Mouse (Mus musculus) liver, embryonic 15.5 days (tissue): ENCODE measurements around the gene Pcsk4. TPM values are rescaled to one million over a fixed set of nuclear protein-coding genes. Genes with fewer than 3 reads are reported as not detected.

Experiments
- ATAC-seq: fragments of 200-750 bp; cut with Nextera tagmentation; 2 replicates; pipeline ENCODE4 v1.8.0; 2017; ENCODE audit warnings: moderate number of reproducible peaks, mild to moderate bottlenecking, moderate library complexity; ENCODE audit not compliant: insufficient read depth
- H3K27ac ChIP-seq: fragments of 300-500 bp; sonication (generic); replicated peaks from 2 replicates; pipeline ENCODE4 v1.5.1; 2015; ENCODE audit warnings: mild to moderate bottlenecking, inconsistent platforms
- H3K27me3 ChIP-seq: fragments of 300-500 bp; sonication (generic); 2 replicates; pipeline ENCODE4 v1.6.1; 2015; ENCODE audit warnings: mild to moderate bottlenecking, inconsistent platforms
- H3K36me3 ChIP-seq: fragments of 300-500 bp; sonication (generic); replicated peaks from 2 replicates; pipeline ENCODE4 v1.6.1; 2015; ENCODE audit warnings: moderate library complexity, mild to moderate bottlenecking, inconsistent platforms
- H3K4me1 ChIP-seq: fragments of 300-500 bp; sonication (generic); replicated peaks from 2 replicates; pipeline ENCODE4 v1.6.1; 2015; ENCODE audit warnings: inconsistent platforms
- H3K4me2 ChIP-seq: fragments of 300-500 bp; sonication (generic); 2 replicates; pipeline ENCODE4 v1.6.1; 2015; ENCODE audit warnings: moderate library complexity, mild to moderate bottlenecking, inconsistent platforms
- H3K4me3 ChIP-seq: fragments of 300-500 bp; sonication (generic); replicated peaks from 2 replicates; pipeline ENCODE4 v1.5.1; 2015; ENCODE audit warnings: mild to moderate bottlenecking, inconsistent platforms
- H3K9ac ChIP-seq: fragments of 300-500 bp; sonication (generic); 2 replicates; pipeline ENCODE4 v1.6.1; 2015; ENCODE audit warnings: moderate library complexity, mild to moderate bottlenecking, inconsistent platforms
- H3K9me3 ChIP-seq: fragments of 300-500 bp; sonication (generic); replicated peaks from 2 replicates; pipeline ENCODE4 v1.6.1; 2016; ENCODE audit warnings: inconsistent platforms
- WGBS: fragments of 180-500 bp; shearing (Covaris S2); methylation state at CpG from one replicate; pipeline ENCODE4 v1.1.7; 2015; ENCODE audit warnings: mixed read lengths; ENCODE audit not compliant: insufficient replicate concordance; 5-methylcytosine and 5-hydroxymethylcytosine counted together
- polyA plus RNA-seq: library from polyadenylated mRNA; unstranded; fragments of >200 nt; fragmentation: Nextera tagmentation; extraction: Ambion mirVana; gene quantifications from 2 replicates; pipeline ENCODE4 v1.2.1, GENCODE M21; 2015

Gene Pcsk4
- polyA plus RNA-seq, 1 experiment from 2014 or later: 3.9 TPM

DNA sequence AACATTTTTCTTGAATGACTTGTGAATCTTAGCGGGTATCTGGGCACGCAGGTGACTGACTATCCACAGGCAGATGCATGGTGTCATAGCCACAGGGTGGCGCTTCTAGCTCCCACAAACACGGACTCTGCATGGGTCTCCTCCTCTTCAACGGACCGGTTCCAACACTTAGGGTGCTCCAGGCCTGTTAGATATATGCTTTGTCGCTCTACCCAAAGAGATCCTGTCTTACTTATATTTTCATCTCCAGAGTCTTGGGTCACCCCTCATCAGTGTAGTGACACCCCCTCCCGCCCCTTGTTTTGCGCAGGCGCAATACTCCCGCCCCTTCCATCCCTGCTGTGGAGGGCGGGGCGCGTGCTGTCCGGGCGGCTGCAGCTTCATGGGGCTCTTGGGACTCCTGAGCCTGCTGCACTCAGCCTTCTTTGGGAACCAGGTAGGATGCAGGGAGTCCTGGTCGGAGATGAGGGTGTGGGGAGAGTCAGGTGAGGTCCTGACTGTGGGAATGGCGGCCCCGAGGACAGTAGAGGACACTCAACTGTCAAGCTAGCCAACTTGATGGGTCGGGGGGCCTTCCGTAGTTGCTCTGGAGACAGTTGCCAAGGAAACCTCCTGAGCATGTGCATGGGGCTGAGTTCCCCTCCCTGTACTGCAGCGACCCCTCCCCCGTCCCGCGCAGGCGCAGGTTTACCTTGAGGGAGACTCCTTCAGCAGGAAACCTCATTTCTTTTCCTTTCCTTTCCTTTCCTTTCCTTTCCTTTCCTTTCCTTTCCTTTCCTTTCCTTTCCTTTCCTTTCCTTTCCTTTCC, 33.5 kb downstream of the Pcsk4 start, which contains the start of gene Apc2:
Gene Apc2, plus strand, starts transcription at position 360 of the 808 bp plus-strand sequence.
- 4% methylated on average over 26 of the region's 26 CpGs for WGBS
- peak within 1 kb of the TSS; percentile 39 for H3K4me3 ChIP-seq
- peak within 1 kb of the TSS; percentile 18; the same call in 1 of the 2 replicates for H3K9ac ChIP-seq
- peaks cover 51% of the 10 kb centered on the region for H3K4me1 ChIP-seq
- no peaks in the 10 kb centered on the region for H3K9me3 ChIP-seq
- peak within 1 kb of the TSS; percentile 36 for H3K27ac ChIP-seq
- H3K27me3 ChIP-seq: peaks cover 52% of the 10 kb centered on the region
- peaks cover 23% of the 10 kb centered on the region for H3K36me3 ChIP-seq
- peak within 1 kb of the TSS; percentile 64 for H3K4me2 ChIP-seq
- ATAC-seq: peak; percentile 44

DNA sequence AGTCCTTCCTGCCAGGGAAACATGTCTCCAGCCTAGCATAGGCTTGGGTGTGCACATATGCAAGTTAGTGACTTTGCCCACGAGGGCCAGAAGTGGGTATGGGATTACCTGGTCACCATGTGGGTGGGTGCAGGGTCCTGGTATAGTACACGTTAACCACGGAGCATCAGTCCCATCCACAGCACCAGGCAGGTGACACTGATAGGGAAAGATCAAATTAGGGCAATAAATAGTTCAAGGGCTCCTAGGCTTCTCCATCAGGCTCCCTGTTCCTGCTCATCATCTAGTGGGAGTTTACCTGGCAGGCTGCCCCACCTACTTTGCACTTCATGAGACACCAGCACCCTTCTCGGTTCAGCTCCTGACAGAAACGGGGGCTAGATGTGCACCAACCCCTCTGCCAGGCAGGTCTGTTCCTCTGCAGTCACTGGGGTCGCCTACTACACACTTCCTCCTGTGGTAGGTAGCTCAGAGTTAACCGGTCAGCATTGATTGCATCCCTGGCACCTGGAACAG, 34.5 kb downstream of the Pcsk4 start:
- Histone ChIP-seq H3K27ac (peak overlapping the region; percentile 36), H3K4me2 (0 out of 2 replicates have a peak overlapping the region, but pooled peaks have one; percentile 86)

DNA sequence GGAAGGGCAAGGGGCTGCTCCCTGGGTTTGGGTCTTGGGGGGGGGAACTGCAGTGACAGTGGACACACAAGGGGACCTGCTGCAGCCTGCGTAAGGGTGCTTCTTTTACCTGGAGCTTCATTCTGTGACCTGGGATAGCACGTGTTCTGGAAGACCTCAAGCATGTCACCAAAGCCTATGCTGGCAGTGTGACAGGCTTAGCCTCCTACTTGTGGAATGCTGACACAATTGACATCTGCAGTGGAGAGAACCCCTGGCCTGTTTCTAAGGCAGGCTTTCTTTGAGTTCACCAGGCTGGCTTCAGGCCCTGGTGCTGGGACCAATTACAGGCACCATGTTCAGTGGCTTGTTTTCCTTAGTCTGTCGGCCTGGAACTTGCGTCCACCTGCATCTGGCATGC, 35.0 kb downstream of the Pcsk4 start:
- H3K27me3 ChIP-seq: peaks cover 37% of the 10 kb centered on the region
- peaks cover 51% of the 10 kb centered on the region for H3K4me1 ChIP-seq
- H3K36me3 ChIP-seq: peaks cover 23% of the 10 kb centered on the region
- H3K9ac ChIP-seq: 0 out of 2 replicates have a peak overlapping the region, but pooled peaks have one; percentile 90
- peak overlapping the region; percentile 19; the same call in 1 of the 2 replicates for H3K27ac ChIP-seq
- H3K4me3 ChIP-seq: peak overlapping the region; percentile 81; the same call in 1 of the 2 replicates
- H3K4me2 ChIP-seq: peak overlapping the region; percentile 86
- no peaks in the 10 kb centered on the region for H3K9me3 ChIP-seq
- WGBS: 73% methylated on average over 4 of the region's 4 CpGs
- no peak for ATAC-seq

More for the DNA sequence above, 34.5 kb downstream of the Pcsk4 start:
- Histone ChIP-seq H3K27me3 (peaks cover 42% of the 10 kb centered on the region), H3K4me3 (no peak overlapping the region), H3K4me1 (peaks cover 51% of the 10 kb centered on the region), H3K9ac (no peak overlapping the region), H3K36me3 (peaks cover 23% of the 10 kb centered on the region), H3K9me3 (no peaks in the 10 kb centered on the region)
- 37% methylated on average over 7 of the region's 7 CpGs for WGBS
- no peak for ATAC-seq

DNA sequence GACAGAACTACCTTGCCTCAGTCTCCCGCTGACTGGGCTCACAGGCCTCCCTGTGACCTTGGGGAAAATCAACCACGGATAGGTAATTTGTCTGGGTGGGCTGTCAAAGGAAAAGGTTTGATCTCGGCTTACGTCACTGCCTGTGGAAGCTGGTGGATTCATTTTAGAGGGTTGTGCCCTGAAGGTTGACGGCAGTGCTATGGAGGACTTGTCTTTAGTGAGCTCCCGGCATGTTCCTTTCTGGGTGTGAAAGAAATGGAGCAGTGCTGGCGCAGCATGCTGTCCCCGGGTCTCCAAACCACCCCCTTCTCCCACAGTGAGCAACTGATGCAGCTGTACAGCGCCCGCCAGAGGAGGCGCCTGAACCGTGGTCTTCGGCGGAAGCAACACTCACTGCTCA, 36.0 kb downstream of the Pcsk4 start:
- H3K9ac ChIP-seq: peak overlapping the region; percentile 90
- peak overlapping the region; percentile 85 for H3K27ac ChIP-seq
- peaks cover 27% of the 10 kb centered on the region for H3K27me3 ChIP-seq
- peaks cover 51% of the 10 kb centered on the region for H3K4me1 ChIP-seq
- 10% methylated on average over 14 of the region's 14 CpGs for WGBS
- peaks cover 33% of the 10 kb centered on the region for H3K36me3 ChIP-seq
- H3K4me2 ChIP-seq: peak overlapping the region; percentile 86
- no peaks in the 10 kb centered on the region for H3K9me3 ChIP-seq
- H3K4me3 ChIP-seq: peak overlapping the region; percentile 81
- no peak for ATAC-seq

- H3K27ac ChIP-seq: peak within 1 kb of the TSS; percentile 85
- under 1% methylated on average over 72 of the region's 72 CpGs for WGBS
- H3K4me1 ChIP-seq: peaks cover 53% of the 10 kb centered on the region
- H3K4me3 ChIP-seq: peak within 1 kb of the TSS; percentile 81
- H3K27me3 ChIP-seq: peaks cover 18% of the 10 kb centered on the region
- H3K9me3 ChIP-seq: no peaks in the 10 kb centered on the region
- peak within 1 kb of the TSS; percentile 90 for H3K9ac ChIP-seq
- ATAC-seq: peak; percentile 81
- peaks cover 40% of the 10 kb centered on the region for H3K36me3 ChIP-seq
- peak within 1 kb of the TSS; percentile 86 for H3K4me2 ChIP-seq
Measured at GRCm38 (mm10) chr10:80292251-80293146, 36.8 kb downstream of the Pcsk4 start, which contains the start of gene Rps15. TSS of gene Rps15 (plus strand) at chr10:80292453.

GRCm38 (mm10) chr10:80288657-80289056, 40.6 kb downstream of the Pcsk4 start:
- Histone ChIP-seq H3K9me3 (no peaks in the 10 kb centered on the region), H3K4me1 (peaks cover 20% of the 10 kb centered on the region), H3K9ac (no peak overlapping the region), H3K27ac (no peak overlapping the region), H3K27me3 (no peaks in the 10 kb centered on the region), H3K4me2 (no peak overlapping the region), H3K36me3 (peaks cover 64% of the 10 kb centered on the region), H3K4me3 (no peak overlapping the region)
- WGBS: 69% methylated on average over 8 of the region's 8 CpGs
- no peak for ATAC-seq

DNA sequence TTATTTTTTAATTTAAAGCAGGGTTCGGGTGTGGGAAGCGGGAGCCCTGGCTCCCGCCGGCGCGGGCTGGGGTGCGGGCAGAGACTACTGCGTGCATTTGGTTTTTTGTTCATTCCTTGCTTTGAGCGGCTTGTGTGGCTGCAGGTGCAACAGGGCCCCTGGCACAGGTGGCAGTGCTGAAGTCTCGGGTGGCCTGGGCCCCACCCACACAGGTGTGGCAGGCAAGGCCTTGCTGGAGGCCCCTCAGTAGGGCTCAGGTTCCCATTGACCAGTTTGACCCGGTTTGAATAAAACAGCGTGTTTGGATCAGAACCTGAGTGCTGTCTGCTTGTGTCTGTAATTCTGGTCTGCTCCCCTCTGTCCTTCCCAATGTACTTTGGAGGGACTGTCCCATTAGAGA, 41.2 kb downstream of the Pcsk4 start:
- peaks cover 64% of the 10 kb centered on the region for H3K36me3 ChIP-seq
- H3K4me2 ChIP-seq: no peak overlapping the region
- 89% methylated on average over 12 of the region's 12 CpGs for WGBS
- no peak for ATAC-seq
- H3K4me3 ChIP-seq: no peak overlapping the region
- H3K27ac ChIP-seq: no peak overlapping the region
- no peaks in the 10 kb centered on the region for H3K27me3 ChIP-seq
- H3K9me3 ChIP-seq: no peaks in the 10 kb centered on the region
- no peak overlapping the region for H3K9ac ChIP-seq
- peaks cover 14% of the 10 kb centered on the region for H3K4me1 ChIP-seq

DNA sequence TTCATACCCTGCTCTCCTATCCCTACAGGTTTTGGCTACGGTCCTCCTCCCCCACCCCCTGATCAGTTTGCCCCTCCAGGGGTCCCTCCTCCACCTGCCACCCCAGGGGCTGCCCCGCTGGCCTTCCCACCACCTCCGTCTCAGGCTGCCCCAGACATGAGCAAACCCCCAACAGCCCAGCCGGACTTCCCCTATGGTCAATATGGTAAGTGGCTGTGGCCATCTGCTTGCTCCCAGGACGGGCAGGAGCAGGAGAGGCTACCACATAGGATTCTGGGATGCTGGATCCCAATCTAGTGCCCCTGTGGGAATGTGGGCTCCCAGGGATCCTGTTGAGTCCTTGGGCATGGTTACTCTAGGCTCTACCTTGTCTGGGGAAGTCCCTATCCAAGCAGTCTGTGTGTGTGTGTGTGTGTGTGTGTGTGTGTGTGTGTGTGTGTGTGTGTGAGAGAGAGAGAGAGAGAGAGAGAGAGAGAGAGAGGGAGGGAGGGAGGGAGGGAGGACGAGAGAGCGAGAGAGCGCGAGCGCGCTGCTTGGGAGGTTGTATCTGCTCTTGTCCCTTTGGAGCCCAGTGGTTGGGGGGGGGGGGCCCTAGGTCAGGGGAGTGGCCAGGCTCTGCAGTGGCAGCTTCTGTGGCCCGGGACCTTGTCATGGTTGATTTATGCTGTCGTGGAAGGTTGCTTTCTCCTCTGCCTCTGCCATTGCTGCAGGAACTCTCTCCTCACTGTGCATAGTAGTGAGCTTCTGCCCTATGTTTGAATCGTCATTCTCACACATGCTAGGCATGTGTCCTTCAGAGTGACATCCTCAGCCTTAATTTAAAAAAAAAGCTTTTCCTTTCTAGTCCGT, 43.9 kb downstream of the Pcsk4 start:
- Histone ChIP-seq H3K27me3 (no peaks in the 10 kb centered on the region), H3K36me3 (peaks cover 87% of the 10 kb centered on the region)
- no peak for ATAC-seq

GRCm38 (mm10) chr10:80282481-80283441, 46.5 kb downstream of the Pcsk4 start:
- H3K4me3 ChIP-seq: no peak overlapping the region
- H3K27me3 ChIP-seq: no peaks in the 10 kb centered on the region
- H3K4me1 ChIP-seq: peaks cover 24% of the 10 kb centered on the region
- no peak for ATAC-seq
- no peak overlapping the region for H3K9ac ChIP-seq
- WGBS: 81% methylated on average over 20 of the region's 20 CpGs
- H3K36me3 ChIP-seq: peaks cover 100% of the 10 kb centered on the region
- H3K27ac ChIP-seq: 0 out of 2 replicates have a peak overlapping the region, but pooled peaks have one; percentile 6
- no peak overlapping the region for H3K4me2 ChIP-seq
- H3K9me3 ChIP-seq: no peaks in the 10 kb centered on the region

More for the DNA sequence above, 43.9 kb downstream of the Pcsk4 start:
- Histone ChIP-seq H3K9ac (no peak overlapping the region), H3K4me2 (no peak overlapping the region), H3K4me1 (peaks cover 21% of the 10 kb centered on the region), H3K4me3 (no peak overlapping the region), H3K9me3 (no peaks in the 10 kb centered on the region), H3K27ac (no peak overlapping the region)
- 76% methylated on average over 14 of the region's 15 CpGs for WGBS
